Mouse (Mus musculus): ENCODE measurements around the gene Dnm2. TPM values are rescaled to one million over a fixed set of nuclear protein-coding genes. Genes with fewer than 3 reads are reported as not detected.

Gene Dnm2
- total RNA-seq, 2 experiments from 2014 or later = 56.1 to 61.0 TPM

DNA sequence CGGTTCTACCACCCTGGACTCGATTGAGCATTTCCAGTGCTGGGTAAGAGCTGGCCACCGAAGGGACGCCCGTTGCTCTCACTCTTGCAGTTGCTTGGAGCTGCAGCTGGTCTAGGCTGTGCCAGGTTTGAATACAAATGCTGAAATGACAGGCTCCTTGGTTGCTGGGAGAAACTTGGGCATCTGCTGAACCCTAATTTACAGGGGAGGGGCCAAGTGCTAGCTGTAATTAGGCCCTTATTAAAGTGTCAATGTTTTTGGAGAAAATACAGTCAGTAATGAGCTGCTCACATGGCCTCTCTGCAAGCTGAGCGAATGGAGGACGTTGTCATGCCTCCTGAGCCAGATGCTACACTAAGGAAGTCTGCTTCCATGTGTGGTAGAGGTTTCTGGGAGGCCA lies 6.0 kb downstream of the Dnm2 start:
- no peak for DNase-seq (ENCODE audit: extremely low spot score in 1 of 2, low spot score in 2 of 2)
- intact Hi-C loops (cut with DNase I) = no loop called here
- TF ChIP-seq CTCF (IDR thresholded peaks at IDR 0.05) = no peak
- H3K4me3 ChIP-seq = no peak overlapping the region
- no peak overlapping the region; the same call in 1 of the 2 replicates for H3K27ac ChIP-seq

DNA sequence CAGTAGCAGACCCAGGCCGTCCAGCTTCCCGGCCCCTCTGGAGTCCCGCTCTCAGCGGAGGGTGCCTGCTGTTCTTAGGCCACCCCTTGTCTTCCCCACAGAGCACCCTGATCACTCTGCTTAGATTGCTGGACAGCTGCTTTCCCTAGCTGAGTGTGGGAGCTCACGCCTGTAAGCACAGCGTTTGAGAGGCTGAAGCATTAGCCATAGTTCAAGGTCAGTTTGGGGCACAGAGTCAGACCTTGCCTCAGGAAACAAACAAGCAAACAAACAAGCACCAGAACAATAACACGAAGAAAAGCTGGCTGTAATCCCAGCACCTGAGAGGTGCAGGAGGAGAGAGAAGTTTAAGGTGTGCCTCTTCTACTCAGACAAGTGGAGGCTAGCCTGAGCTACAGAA lies 7.4 kb downstream of the Dnm2 start:
- H3K27ac ChIP-seq = no peak overlapping the region
- no peak overlapping the region for H3K4me3 ChIP-seq
- no peak for DNase-seq (ENCODE audit: extremely low spot score in 1 of 2, low spot score in 2 of 2)
- intact Hi-C loops (cut with DNase I) = no loop called here
- TF ChIP-seq CTCF (IDR thresholded peaks at IDR 0.05) = no peak

DNA sequence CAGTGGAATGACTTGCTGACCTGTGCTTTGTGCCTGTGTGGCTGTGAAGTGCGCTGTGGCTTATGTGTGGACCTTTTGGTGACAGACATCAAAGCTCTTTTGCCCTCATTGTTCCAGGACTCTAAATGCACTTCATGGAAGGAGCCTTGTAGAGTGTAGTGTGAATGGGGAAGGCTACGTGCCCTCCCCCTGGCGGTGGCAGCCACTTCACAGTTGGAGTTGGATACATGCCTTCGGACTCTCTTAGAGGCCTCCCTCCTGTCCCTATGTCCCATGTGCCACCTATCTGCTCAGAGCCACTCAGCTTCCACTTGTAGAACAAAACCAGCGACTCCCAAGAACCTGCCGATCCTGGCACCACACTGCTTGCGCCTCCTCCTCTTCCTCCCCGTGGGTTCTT lies 9.1 kb downstream of the Dnm2 start:
- intact Hi-C loops (cut with DNase I) = no loop called here
- H3K27ac ChIP-seq = no peak overlapping the region

DNA sequence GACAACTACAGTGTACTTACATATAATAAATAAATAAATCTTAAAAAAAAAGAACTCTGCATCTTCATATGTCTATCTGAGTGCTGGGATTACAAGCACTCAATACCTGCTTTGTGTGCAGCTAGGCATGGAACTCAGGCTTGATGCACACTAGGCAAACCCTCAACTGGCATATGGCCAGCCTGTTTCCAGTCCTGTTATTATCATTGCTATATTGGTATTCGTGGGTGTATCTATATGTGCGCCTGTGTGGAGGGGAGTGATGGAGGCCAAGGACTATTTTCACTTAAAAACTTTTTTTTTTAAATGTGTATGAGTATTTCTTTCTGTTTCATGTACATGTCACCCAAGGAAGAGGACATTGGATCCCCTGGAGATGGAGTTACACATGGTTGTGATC lies 9.7 kb downstream of the Dnm2 start:
- Histone ChIP-seq H3K27ac (0 out of 2 replicates have a peak overlapping the region, but pooled peaks have one; percentile 17), H3K4me3 (no peak overlapping the region)
- intact Hi-C loops (cut with DNase I) = no loop called here
- no peak for TF ChIP-seq CTCF (IDR thresholded peaks at IDR 0.05)
- DNase-seq (ENCODE audit: extremely low spot score in 1 of 2, low spot score in 2 of 2) = no peak

More for the DNA sequence above, 9.1 kb downstream of the Dnm2 start:
- no peak overlapping the region for H3K4me3 ChIP-seq
- DNase-seq (ENCODE audit: extremely low spot score in 1 of 2, low spot score in 2 of 2) = no peak
- TF ChIP-seq CTCF (IDR thresholded peaks at IDR 0.05) = peak; percentile 25

DNA sequence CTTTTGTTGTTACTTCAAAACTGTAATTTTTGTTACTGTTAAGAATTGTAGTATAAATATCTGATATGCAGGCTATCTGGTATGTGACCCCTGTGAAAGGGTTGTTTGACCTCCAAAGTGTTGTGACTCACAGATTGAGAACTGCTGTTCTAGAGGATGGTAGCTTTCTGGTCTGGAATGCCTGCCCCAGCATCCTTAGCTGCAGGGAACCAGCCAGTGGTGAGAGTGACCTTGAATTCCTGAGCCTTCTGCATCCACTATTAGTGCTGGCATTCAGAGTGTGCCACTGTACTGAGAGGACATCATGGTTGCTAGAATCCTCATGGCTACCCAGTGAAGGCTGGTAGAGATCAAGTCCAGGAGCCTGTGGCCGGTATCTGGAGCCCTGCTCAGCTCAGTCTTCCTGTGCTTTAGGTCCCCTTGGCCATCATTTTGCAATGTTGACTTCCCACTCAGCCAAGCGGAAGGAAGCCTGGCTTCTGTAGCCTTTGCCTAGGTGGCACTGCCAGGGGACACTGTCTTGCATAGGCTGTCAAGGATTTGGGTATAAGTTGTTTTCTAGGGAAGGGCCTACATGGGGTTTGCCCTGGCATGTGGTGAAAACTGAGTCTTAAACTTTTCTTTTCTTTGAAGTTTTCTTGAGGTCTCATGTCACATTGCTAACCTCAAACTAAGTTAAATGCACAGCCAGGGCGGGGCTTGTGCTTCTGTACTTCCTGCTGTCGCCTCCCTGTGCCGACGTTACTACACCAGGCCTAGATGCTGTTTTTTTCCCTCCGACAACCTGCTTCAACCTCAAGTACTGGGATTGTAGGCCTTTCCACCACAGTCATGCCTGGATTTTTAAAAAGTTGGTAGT lies 11.3 kb downstream of the Dnm2 start:
- no peak for TF ChIP-seq CTCF (IDR thresholded peaks at IDR 0.05)
- no peak for DNase-seq (ENCODE audit: extremely low spot score in 1 of 2, low spot score in 2 of 2)
- Histone ChIP-seq H3K27ac (peak overlapping the region; percentile 59), H3K4me3 (no peak overlapping the region)
- intact Hi-C loops (cut with DNase I) = no loop called here

DNA sequence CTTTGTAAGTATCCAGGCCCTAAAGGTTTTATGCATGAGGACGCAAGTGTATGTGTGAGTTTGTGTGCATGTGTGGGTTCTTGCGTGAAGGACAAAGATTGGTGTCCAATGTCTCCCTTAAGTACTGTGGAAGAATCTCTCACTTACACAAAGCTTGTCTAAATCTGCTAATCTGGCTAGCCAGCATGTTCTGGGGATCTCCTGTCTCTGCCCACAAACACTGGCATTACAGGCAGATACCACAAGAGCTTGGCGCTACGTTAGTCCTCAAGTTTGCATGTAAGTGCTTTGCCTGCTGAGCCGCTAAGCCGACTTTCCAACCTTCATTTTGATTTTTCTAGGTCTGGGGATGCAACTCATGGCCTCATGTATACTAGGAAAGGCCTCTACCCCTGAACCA lies 12.9 kb downstream of the Dnm2 start:
- no peak for DNase-seq (ENCODE audit: extremely low spot score in 1 of 2, low spot score in 2 of 2)
- no peak for TF ChIP-seq CTCF (IDR thresholded peaks at IDR 0.05)
- Histone ChIP-seq H3K27ac (peak overlapping the region; percentile 38), H3K4me3 (no peak overlapping the region)
- intact Hi-C loops (cut with DNase I) = no loop called here

DNA sequence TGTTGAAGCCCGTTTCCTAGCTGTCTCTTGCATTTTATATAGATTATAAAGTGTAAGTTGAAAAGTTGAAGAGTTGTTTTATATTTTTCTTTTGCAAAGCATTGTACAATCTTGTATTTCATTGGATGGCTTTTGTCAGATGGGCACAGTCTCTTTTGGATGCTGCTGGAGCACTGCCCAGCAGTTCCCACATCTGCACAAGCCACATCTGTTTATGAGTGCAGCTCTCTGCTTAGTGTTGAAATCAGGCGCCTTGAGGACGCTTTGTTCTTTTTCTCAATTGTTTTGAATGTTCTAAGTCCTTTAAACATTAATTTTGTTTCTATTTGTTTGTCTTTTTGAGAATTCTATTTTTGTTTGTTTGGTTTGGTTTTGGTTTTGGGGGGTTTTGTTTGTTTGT lies 13.5 kb downstream of the Dnm2 start:
- TF ChIP-seq CTCF (IDR thresholded peaks at IDR 0.05) = no peak
- intact Hi-C loops (cut with DNase I) = no loop called here
- no peak for DNase-seq (ENCODE audit: extremely low spot score in 1 of 2, low spot score in 2 of 2)
- Histone ChIP-seq H3K4me3 (no peak overlapping the region), H3K27ac (peak overlapping the region; percentile 48; the same call in 1 of the 2 replicates)

DNA sequence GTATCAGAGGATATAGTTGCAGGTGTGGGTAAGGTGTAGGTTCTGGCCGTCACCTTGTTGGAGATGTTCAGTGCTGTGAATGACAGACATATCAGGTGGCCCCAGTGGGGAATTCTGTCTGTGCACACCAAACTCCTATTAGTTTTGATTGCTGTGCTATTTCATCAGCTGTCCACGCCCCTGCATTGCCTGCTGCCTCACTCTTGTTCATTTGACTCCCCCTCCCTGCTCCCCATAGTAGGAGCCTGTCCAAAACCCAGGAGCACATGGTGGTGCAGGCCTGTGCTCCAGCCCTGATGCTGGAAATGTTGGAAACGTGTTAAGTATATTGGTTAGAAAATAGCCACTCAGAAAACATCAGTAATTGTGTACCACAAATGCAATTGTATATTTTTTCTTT lies 14.7 kb downstream of the Dnm2 start:
- TF ChIP-seq CTCF (IDR thresholded peaks at IDR 0.05) = no peak
- intact Hi-C loops (cut with DNase I) = no loop called here
- H3K27ac ChIP-seq = no peak overlapping the region
- DNase-seq (ENCODE audit: extremely low spot score in 1 of 2, low spot score in 2 of 2) = no peak
- no peak overlapping the region for H3K4me3 ChIP-seq

DNA sequence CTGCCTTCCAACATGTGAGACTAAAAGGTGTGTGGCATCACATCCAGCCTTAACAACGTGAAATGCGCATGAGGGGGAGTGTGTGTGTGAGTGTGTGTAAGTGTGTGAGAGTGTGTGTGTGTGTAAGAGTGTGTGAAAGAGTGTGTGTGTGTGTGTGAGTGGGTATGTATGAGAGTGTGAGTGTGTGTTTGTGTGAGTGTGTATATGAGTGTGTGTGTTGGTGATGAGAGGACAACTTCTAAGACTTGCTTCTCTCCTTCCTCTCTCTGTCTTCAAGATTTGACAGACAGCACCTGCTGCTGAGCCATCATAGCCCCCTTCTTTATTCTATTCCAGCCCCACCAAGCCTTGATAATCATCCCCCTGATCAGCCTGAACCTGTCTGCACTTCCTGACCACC lies 15.2 kb downstream of the Dnm2 start:
- DNase-seq (ENCODE audit: extremely low spot score in 1 of 2, low spot score in 2 of 2) = no peak
- Histone ChIP-seq H3K4me3 (no peak overlapping the region), H3K27ac (no peak overlapping the region)
- intact Hi-C loops (cut with DNase I) = no loop called here
- no peak for TF ChIP-seq CTCF (IDR thresholded peaks at IDR 0.05)

DNA sequence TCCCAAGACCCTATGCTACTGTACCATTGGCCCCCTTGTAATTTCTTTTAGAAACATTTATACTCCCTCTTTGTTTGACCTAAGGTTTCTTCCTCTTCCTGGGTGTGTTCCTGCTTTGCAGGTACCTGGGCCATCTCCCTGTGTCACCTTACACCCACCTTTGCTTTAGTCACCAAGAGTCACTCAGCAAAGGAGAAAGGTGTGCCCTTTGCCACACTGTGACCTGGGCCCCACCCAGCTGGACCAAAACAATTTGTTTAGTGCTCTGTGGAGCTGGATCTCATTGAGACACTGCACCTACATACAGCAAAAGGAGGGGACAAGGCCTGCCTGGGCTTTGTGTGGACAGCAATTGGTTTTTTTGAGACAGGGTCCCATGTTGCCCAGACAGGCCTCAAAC lies 15.7 kb downstream of the Dnm2 start:
- TF ChIP-seq CTCF (IDR thresholded peaks at IDR 0.05) = no peak
- intact Hi-C loops (cut with DNase I) = no loop called here
- H3K27ac ChIP-seq = no peak overlapping the region
- DNase-seq (ENCODE audit: extremely low spot score in 1 of 2, low spot score in 2 of 2) = no peak
- no peak overlapping the region for H3K4me3 ChIP-seq

DNA sequence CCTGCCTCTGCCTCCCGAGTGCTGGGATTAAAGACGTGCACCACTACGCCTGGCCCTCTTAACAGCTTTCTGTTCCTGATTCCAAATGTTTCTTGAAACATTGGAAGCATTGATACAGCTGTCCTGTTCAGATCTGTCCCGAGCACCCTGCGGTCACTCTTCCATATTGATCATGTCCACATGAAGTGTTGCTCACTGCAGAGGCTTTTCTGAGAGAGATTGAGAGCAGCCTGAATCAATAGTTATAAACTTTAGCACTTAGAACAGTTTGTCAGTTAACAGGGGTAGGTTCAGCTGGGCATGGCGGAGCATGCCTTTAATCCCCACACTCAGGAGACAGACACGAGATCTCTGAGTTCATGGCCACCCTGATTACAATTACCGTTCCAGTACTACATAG lies 19.1 kb downstream of the Dnm2 start:
- intact Hi-C loops (cut with DNase I) = no loop called here
- Histone ChIP-seq H3K4me3 (no peak overlapping the region), H3K27ac (no peak overlapping the region)
- no peak for DNase-seq (ENCODE audit: extremely low spot score in 1 of 2, low spot score in 2 of 2)
- no peak for TF ChIP-seq CTCF (IDR thresholded peaks at IDR 0.05)

DNA sequence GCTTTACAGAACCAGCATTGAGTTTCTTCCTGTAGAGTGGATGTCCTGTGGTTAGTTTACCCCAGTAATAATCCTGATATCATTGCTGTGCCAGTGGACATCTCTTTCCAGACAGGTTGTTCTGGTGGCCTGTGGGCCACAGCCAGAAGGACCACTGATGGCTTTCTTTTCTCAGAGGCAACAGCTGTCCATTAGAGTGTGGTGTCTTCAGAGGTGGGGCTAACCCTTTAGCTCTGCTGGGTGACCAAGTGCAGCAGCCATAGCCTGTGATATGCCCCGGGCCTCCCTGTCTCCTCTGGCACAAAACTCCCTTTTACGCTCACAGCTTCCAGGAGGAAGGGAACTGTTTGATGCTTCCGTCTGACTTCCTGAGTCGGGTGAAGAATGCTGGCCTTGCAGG lies 19.9 kb downstream of the Dnm2 start:
- Histone ChIP-seq H3K4me3 (no peak overlapping the region), H3K27ac (no peak overlapping the region)
- TF ChIP-seq CTCF (IDR thresholded peaks at IDR 0.05) = no peak
- intact Hi-C loops (cut with DNase I) = no loop called here
- no peak for DNase-seq (ENCODE audit: extremely low spot score in 1 of 2, low spot score in 2 of 2)
